Mouse (Mus musculus) heart, postnatal 0 days (tissue): ENCODE data around the gene Abcc3. TPM values are rescaled to one million over a fixed set of nuclear protein-coding genes. Genes with fewer than 3 reads are reported as not detected.
"Not testable (repeated sequence)": the region's sequence is repeated elsewhere in the genome, so short reads cannot be mapped to it uniquely, and the experiment has no call there.

Experiments
- ATAC-seq: fragments of 200-750 bp; cut with Nextera tagmentation; 2 replicates; pipeline ENCODE4 v1.8.0; 2017; ENCODE audit warnings: low read depth, moderate number of reproducible peaks, moderate library complexity; ENCODE audit not compliant: insufficient read depth
- DNase-seq: peaks from one replicate; pipeline ENCODE4 v3.0.0-alpha.2; 2016; ENCODE audit warnings: low spot score
- H3K27ac ChIP-seq: fragments of 300-500 bp; sonication (generic); 2 replicates; pipeline ENCODE4 v1.5.1; 2014; ENCODE audit warnings: low read depth, mild to moderate bottlenecking
- H3K27me3 ChIP-seq: fragments of 300-500 bp; sonication (generic); 2 replicates; pipeline ENCODE4 v1.6.1; 2014; ENCODE audit warnings: low read length, mixed read lengths; ENCODE audit not compliant: control insufficient read depth, insufficient read depth
- H3K36me3 ChIP-seq: fragments of 300-500 bp; sonication (generic); replicated peaks from 2 replicates; pipeline ENCODE4 v1.6.1; 2014; ENCODE audit warnings: low read length, mixed read lengths; ENCODE audit not compliant: control insufficient read depth, insufficient read depth
- H3K4me1 ChIP-seq: fragments of 300-500 bp; sonication (generic); 2 replicates; pipeline ENCODE4 v1.6.1; 2014; ENCODE audit warnings: antibody characterized with exemption; ENCODE audit not compliant: control insufficient read depth, insufficient read depth
- H3K4me2 ChIP-seq: fragments of 300-500 bp; sonication (generic); 2 replicates; pipeline ENCODE4 v1.6.1; 2014; ENCODE audit warnings: low read depth, mild to moderate bottlenecking, low read length, moderate library complexity
- H3K4me3 ChIP-seq: fragments of 300-500 bp; sonication (generic); 2 replicates; pipeline ENCODE4 v1.5.1; 2014; ENCODE audit warnings: low read depth, low read length
- H3K9ac ChIP-seq: fragments of 300-500 bp; sonication (generic); replicated peaks from 2 replicates; pipeline ENCODE4 v1.6.1; 2014; ENCODE audit warnings: low read depth, low read length, mixed read lengths
- H3K9me3 ChIP-seq: fragments of 300-500 bp; sonication (generic); replicated peaks from 2 replicates; pipeline ENCODE4 v1.6.1; 2016; ENCODE audit warnings: low read length; ENCODE audit not compliant: control insufficient read depth
- CTCF ChIP-seq: IDR thresholded peaks from 2 replicates; pipeline ENCODE4 v1.5.1; 2016; ENCODE audit warnings: antibody characterized with exemption, control low read depth, low read depth
- EP300 ChIP-seq: IDR thresholded peaks from 2 replicates; pipeline ENCODE4 v1.6.1; 2016; ENCODE audit warnings: antibody characterized with exemption, low read depth
- WGBS: fragments of 180-500 bp; shearing (Covaris S2); extraction: QIAGEN DNeasy Blood & Tissue Kit; methylation state at CpG from one replicate; pipeline ENCODE4 v1.1.7; 2014; 5-methylcytosine and 5-hydroxymethylcytosine counted together
- polyA plus RNA-seq: library from polyadenylated mRNA; unstranded; fragments of >200 nt; fragmentation: Nextera tagmentation; extraction: Ambion mirVana; gene quantifications from 2 replicates; pipeline ENCODE4 v1.2.1, GENCODE M21; 2015
- total RNA-seq: library from RNA; depleted of rRNA; stranded (reverse); fragments of >200 nt; gene quantifications from 2 replicates; pipeline ENCODE4 v1.2.3, GENCODE M21; 2014; ENCODE audit warnings: low replicate concordance

The Abcc3 gene
- total and polyA plus RNA-seq, 2 experiments from 2014 or later, result 0.72 to 14.5 TPM

DNA sequence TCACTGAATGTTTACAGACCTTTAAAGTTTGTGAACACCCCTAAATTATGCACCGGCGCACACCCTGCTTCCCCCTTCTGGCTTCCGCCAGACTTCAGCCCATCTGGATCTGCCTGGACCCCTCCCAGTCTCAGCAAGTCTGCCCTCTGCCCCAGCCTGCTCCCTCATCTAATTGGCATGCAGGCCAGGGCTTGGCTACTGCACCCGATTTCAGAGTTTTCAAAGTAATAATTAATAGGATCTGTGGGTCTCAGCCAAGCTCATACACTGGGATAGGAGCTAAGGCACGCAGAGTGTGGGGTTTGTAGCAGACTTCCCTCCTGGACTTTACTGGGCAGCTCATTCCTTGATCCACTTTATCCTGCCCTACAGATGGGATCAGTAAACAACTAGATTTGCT is 11.4 kb upstream of the Abcc3 start:
- no peaks in the 10 kb centered on the region for H3K9me3 ChIP-seq
- H3K9ac ChIP-seq, result no peak overlapping the region
- no peak overlapping the region for H3K4me2 ChIP-seq
- WGBS, result 68% methylated on average over 5 of the region's 5 CpGs
- no peaks in the 10 kb centered on the region for H3K4me1 ChIP-seq
- TF ChIP-seq EP300 (no peak), CTCF (no peak)
- ATAC-seq (no peak), DNase-seq (no peak)
- no peaks in the 10 kb centered on the region for H3K27me3 ChIP-seq
- H3K4me3 ChIP-seq, result no peak overlapping the region
- H3K36me3 ChIP-seq, result no peaks in the 10 kb centered on the region; the same call in 1 of the 2 replicates
- no peak overlapping the region for H3K27ac ChIP-seq

- H3K27ac ChIP-seq, result no peak overlapping the region
- no peaks in the 10 kb centered on the region for H3K9me3 ChIP-seq
- DNase-seq, result no peak
- H3K9ac ChIP-seq, result no peak overlapping the region
- H3K27me3 ChIP-seq, result no peaks in the 10 kb centered on the region
- no peak for ATAC-seq
- no peak overlapping the region for H3K4me2 ChIP-seq
- TF ChIP-seq CTCF (no peak), EP300 (no peak)
- no peaks in the 10 kb centered on the region for H3K36me3 ChIP-seq
- no peak overlapping the region for H3K4me3 ChIP-seq
- H3K4me1 ChIP-seq, result no peaks in the 10 kb centered on the region
- WGBS, result 84% methylated on average over 10 of the region's 10 CpGs
Measured at GRCm38 (mm10) chr11:94403757-94404156, 11.0 kb upstream of the Abcc3 start.

GRCm38 (mm10) chr11:94402731-94403130 is 9.9 kb upstream of the Abcc3 start:
- Histone ChIP-seq H3K36me3 (no peaks in the 10 kb centered on the region), H3K9me3 (no peaks in the 10 kb centered on the region), H3K27me3 (no peaks in the 10 kb centered on the region), H3K27ac (no peak overlapping the region), H3K4me3 (no peak overlapping the region), H3K4me1 (no peaks in the 10 kb centered on the region), H3K9ac (no peak overlapping the region), H3K4me2 (no peak overlapping the region)
- TF ChIP-seq CTCF (no peak), EP300 (no peak)
- 75% methylated on average over 5 of the region's 5 CpGs for WGBS
- no peak for DNase-seq
- ATAC-seq, result no peak

DNA sequence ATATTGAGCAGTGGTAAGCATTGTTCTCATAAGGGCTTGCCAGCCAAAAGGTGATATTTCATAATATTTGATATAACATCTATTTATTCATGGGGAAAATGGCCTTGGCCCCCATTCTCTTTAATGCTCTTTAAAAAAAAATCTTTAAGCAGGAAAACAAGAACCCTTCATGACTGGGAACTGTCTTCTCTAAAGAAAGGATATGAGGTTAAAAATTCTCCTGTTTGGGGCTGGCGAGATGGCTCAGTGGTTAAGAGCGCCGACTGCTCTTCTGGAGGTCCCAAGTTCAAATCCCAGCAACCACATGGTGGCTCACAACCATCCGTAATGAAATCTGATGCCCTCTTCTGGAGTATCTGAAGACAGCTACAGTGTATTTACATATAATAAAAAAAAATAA is 9.2 kb upstream of the Abcc3 start:
- H3K27me3 ChIP-seq, H3K9me3 ChIP-seq, ATAC-seq, H3K4me1 ChIP-seq, H3K27ac ChIP-seq, H3K36me3 ChIP-seq, H3K4me3 ChIP-seq, H3K4me2 ChIP-seq, H3K9ac ChIP-seq, DNase-seq: not testable (repeated sequence)
- WGBS, result 86% methylated on average over 4 of the region's 4 CpGs

GRCm38 (mm10) chr11:94400996-94401395 is 8.2 kb upstream of the Abcc3 start:
- Histone ChIP-seq H3K9me3 (no peaks in the 10 kb centered on the region), H3K27ac (no peak overlapping the region), H3K4me2 (no peak overlapping the region), H3K4me1 (no peaks in the 10 kb centered on the region), H3K27me3 (no peaks in the 10 kb centered on the region), H3K4me3 (no peak overlapping the region), H3K36me3 (no peaks in the 10 kb centered on the region), H3K9ac (no peak overlapping the region)
- 66% methylated on average over 6 of the region's 6 CpGs for WGBS
- ATAC-seq (no peak), DNase-seq (no peak)
- TF ChIP-seq CTCF, result no peak
- TF ChIP-seq EP300, result no peak

- Histone ChIP-seq H3K36me3 (no peaks in the 10 kb centered on the region), H3K4me2 (no peak overlapping the region), H3K9ac (no peak overlapping the region), H3K9me3 (no peaks in the 10 kb centered on the region), H3K4me3 (no peak overlapping the region), H3K4me1 (peaks cover 13% of the 10 kb centered on the region), H3K27ac (no peak overlapping the region), H3K27me3 (no peaks in the 10 kb centered on the region)
- ATAC-seq (peak; percentile 75), DNase-seq (peak; percentile 45)
- TF ChIP-seq CTCF (no peak), EP300 (no peak)
- WGBS, result 40% methylated on average over 7 of the region's 7 CpGs
Measured at GRCm38 (mm10) chr11:94394107-94394506, 1.3 kb upstream of the Abcc3 start.

DNA sequence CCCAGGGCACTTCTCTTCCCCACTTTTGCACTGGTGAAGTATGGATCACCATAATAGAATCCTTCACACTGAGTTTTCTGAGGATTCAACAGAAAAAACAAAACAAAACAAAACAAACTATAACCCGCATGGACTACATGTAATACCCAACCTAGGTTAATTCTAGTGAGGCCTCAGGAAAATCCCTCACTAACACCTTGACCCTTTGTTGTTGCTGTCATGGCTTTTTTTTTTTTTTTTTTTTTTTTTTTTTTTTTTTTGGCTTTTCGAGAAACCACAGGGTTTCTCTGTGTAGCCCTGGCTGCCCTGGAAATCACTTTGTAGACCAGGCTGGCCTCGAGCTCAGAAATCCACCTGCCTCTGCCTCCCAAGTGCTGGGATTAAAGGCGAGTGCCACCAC is 693 bp upstream of the Abcc3 start:
- not testable (repeated sequence) for H3K27me3 ChIP-seq, DNase-seq, H3K4me2 ChIP-seq, ATAC-seq, H3K9ac ChIP-seq, H3K27ac ChIP-seq, H3K9me3 ChIP-seq, H3K36me3 ChIP-seq, H3K4me3 ChIP-seq
- WGBS, result 89% methylated on average over 4 of the region's 4 CpGs
- peaks cover 13% of the 10 kb centered on the region for H3K4me1 ChIP-seq
